In the genomic region with DNA sequence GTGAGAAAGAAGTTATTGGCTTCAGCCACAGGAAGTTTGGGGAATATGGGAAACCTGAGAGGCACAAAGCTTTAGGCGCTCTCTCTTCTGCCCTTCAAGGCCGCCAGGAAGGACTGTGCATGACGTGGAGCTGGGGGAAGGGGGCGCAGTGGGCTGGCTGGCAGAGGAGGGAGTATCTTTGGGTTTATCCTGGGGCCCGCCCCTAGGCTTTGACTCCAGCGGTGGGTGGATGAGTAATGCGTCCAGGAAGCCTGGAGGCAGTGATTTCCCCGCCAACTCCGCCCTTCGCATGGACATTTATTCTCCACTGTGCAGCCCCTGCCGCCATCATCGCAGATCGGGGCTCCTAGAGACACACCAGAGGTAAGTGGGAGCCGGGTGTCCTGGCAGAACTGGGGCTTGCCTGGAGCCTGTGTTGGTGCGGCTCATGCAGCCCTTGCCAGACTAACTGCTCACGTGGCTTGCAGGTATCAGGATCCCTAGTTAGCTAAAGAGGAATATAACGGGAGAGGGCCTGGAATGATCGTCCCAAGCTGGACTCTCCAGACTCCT, we compare ENCODE assay signal across 7 mouse cellular contexts. TPM values are rescaled to one million over a fixed set of nuclear protein-coding genes. Genes with fewer than 3 reads are reported as not detected.
A peak's percentile ranks its signal among the peaks of the same experiment; 100 is the strongest.
DNase-seq lines count a peak whose midpoint lies in the region; ATAC-seq and TF ChIP-seq lines count a peak whose summit lies in the region.

Gene Timp1 (plus strand): TSS at position 205 of the 552 bp plus-strand sequence.

- peak within 1 kb of the TSS; percentile 20; the same call in 1 of the 2 replicates for H3K27ac ChIP-seq in hindbrain, postnatal 0 days
- H3K27ac ChIP-seq in stomach, embryonic 16.5 days (ENCODE audit: low read length) = no peak within 1 kb of the TSS

- H3K4me2 ChIP-seq in hindbrain, postnatal 0 days (ENCODE audit: low read depth, low read length) = peak within 1 kb of the TSS; percentile 37
- H3K4me2 ChIP-seq in stomach, embryonic 16.5 days (ENCODE audit: low read depth, low read length) = peak within 1 kb of the TSS; percentile 57

- DNase-seq in NIH3T3 (ENCODE audit: low read depth) = peak; percentile 90
- DNase-seq in adrenal gland, postnatal 14 days = peak; percentile 87
- DNase-seq in forelimb bud, embryonic 11.5 days (ENCODE audit: low read depth, low spot score) = peak; percentile 36
- DNase-seq in hindbrain, postnatal 0 days (ENCODE audit: low spot score) = peak; percentile 16
- peak; percentile 79 for DNase-seq in lung, postnatal 10 days
- DNase-seq in cerebellum, adult 9-11 months = no peak

- no peaks in the 10 kb centered on the region for H3K27me3 ChIP-seq in hindbrain, postnatal 0 days (ENCODE audit: insufficient read depth, low read length)
- no peaks in the 10 kb centered on the region for H3K27me3 ChIP-seq in stomach, embryonic 16.5 days (ENCODE audit: control insufficient read depth, insufficient read depth, low read length)

- no peak within 1 kb of the TSS for H3K9ac ChIP-seq in hindbrain, postnatal 0 days (replicated peaks; ENCODE audit: low read length)
- peak within 1 kb of the TSS; percentile 54; the same call in 1 of the 2 replicates for H3K9ac ChIP-seq in stomach, embryonic 16.5 days (ENCODE audit: low read length)

- ATAC-seq in hindbrain, postnatal 0 days = peak; percentile 69
- ATAC-seq in stomach, embryonic 16.5 days (ENCODE audit: insufficient read depth, low FRiP score) = peak; percentile 88

- no peaks in the 10 kb centered on the region for H3K4me1 ChIP-seq in hindbrain, postnatal 0 days (ENCODE audit: insufficient read depth, low read length)
- no peaks in the 10 kb centered on the region for H3K4me1 ChIP-seq in stomach, embryonic 16.5 days (ENCODE audit: control insufficient read depth, insufficient read depth, low read length)

- 0 out of 2 replicates have a peak within 1 kb of the TSS, but pooled peaks have one; percentile 7 for H3K4me3 ChIP-seq in hindbrain, postnatal 0 days (ENCODE audit: low read length)
- peak within 1 kb of the TSS; percentile 46 for H3K4me3 ChIP-seq in stomach, embryonic 16.5 days (replicated peaks; ENCODE audit: low read length)

- H3K36me3 ChIP-seq in hindbrain, postnatal 0 days (ENCODE audit: insufficient read depth, low read length) = no peaks in the 10 kb centered on the region
- no peaks in the 10 kb centered on the region for H3K36me3 ChIP-seq in stomach, embryonic 16.5 days (ENCODE audit: control insufficient read depth, insufficient read depth, low read length)

- no peaks in the 10 kb centered on the region for H3K9me3 ChIP-seq in hindbrain, postnatal 0 days (ENCODE audit: low read length)
- H3K9me3 ChIP-seq in stomach, embryonic 16.5 days (replicated peaks; ENCODE audit: control insufficient read depth, low read length) = no peaks in the 10 kb centered on the region

- 32% methylated on average over 18 of the region's 18 CpGs for WGBS in hindbrain, postnatal 0 days
- 13% methylated on average over 17 of the region's 18 CpGs for WGBS in stomach, embryonic 16.5 days

- TF ChIP-seq CTCF in hindbrain, postnatal 0 days (IDR thresholded peaks at IDR 0.05; ENCODE audit: low read depth) = no peak

RNA-seq across cellular contexts. Expression of gene Timp1, which starts in this region (rescaled TPM):
- 26.3 and 27.4 TPM in 2 replicates for total RNA-seq in adrenal gland, postnatal 14 days (2021)
- 3.8 and 5.7 TPM in 2 replicates for total RNA-seq in hindbrain, postnatal 0 days (2014; rRNA removed)
- polyA plus RNA-seq in hindbrain, postnatal 0 days (2015; fragmentation: Nextera tagmentation; extraction: Ambion mirVana) = 5.4 and 6.3 TPM in 2 replicates
- 18.8 and 19.3 TPM in 2 replicates for polyA plus RNA-seq in stomach, embryonic 16.5 days (2015; fragmentation: Nextera tagmentation; extraction: Ambion mirVana)
